ENCODE assay signal across 21 mouse cellular contexts in the genomic region with DNA sequence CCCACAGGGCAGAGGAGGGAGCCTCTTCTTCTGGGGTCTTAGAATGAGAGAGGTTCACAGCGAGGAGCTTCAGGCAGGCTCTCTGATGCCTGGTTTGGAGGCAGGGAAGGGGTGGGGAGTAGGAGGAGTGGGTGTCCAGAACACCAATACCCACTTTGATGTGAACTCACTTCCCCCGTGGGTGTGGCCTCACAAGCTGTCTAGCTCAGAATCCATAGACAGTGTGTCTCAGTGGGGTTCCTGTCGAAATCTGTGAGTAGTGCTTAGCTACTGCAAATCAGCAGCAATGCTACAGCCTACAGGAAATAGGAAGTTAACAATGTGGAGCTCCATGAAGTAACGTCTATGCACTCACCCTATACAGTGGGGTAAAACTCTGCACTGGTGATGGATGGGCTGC.
"Had no signal": no experiment of that assay in that cellular context is flagged by ENCODE, and none has a peak within 500 bp of the region (broad histone marks: within the 10 kb centered on the region; RNA-seq: fewer than 3 reads in every experiment).

No protein-coding gene starts in this region.

- H3K9ac ChIP-seq: intestine, embryonic 15.5 days; limb, embryonic 13.5 days; liver, embryonic 12.5 days; liver, embryonic 15.5 days; lung, embryonic 15.5 days; midbrain, embryonic 12.5 days; midbrain, embryonic 15.5 days; neural tube, embryonic 12.5 days; neural tube, embryonic 15.5 days; stomach, embryonic 15.5 days had no signal

- H3K9me3 ChIP-seq: intestine, embryonic 15.5 days; limb, embryonic 13.5 days; liver, embryonic 15.5 days; lung, embryonic 15.5 days; midbrain, embryonic 12.5 days; midbrain, embryonic 15.5 days; neural tube, embryonic 12.5 days; neural tube, embryonic 15.5 days; stomach, embryonic 15.5 days had no signal

- DNase-seq: kidney, adult 18-20 months; kidney, adult 9 months; kidney, postnatal 14 days; kidney, postnatal 4 days; left cerebral cortex, postnatal 4 days; liver; retina, postnatal 1 day; right cerebral cortex, postnatal 25 days; spleen, adult 18-20 months; thymus, postnatal 25 days had no signal

- H3K4me1 ChIP-seq: liver, embryonic 12.5 days; liver, embryonic 15.5 days; midbrain, embryonic 12.5 days; neural tube, embryonic 12.5 days; neural tube, embryonic 15.5 days; stomach, embryonic 15.5 days had no signal

- H3K4me3 ChIP-seq: intestine, embryonic 15.5 days; limb, embryonic 13.5 days; liver, embryonic 12.5 days; liver, embryonic 15.5 days; lung, embryonic 15.5 days; midbrain, embryonic 12.5 days; midbrain, embryonic 15.5 days; neural tube, embryonic 12.5 days; neural tube, embryonic 15.5 days; stomach, embryonic 15.5 days had no signal

- ATAC-seq: intestine, embryonic 15.5 days; liver, embryonic 12.5 days; midbrain, embryonic 15.5 days had no signal

- H3K36me3 ChIP-seq: intestine, embryonic 15.5 days; limb, embryonic 13.5 days; liver, embryonic 12.5 days; liver, embryonic 15.5 days; lung, embryonic 15.5 days; midbrain, embryonic 12.5 days; midbrain, embryonic 15.5 days; neural tube, embryonic 12.5 days; neural tube, embryonic 15.5 days; stomach, embryonic 15.5 days had no signal

- H3K27ac ChIP-seq: intestine, embryonic 15.5 days; limb, embryonic 13.5 days; liver, embryonic 12.5 days; liver, embryonic 15.5 days; lung, embryonic 15.5 days; macrophage; midbrain, embryonic 12.5 days; midbrain, embryonic 15.5 days; neural tube, embryonic 12.5 days; neural tube, embryonic 15.5 days; stomach, embryonic 15.5 days had no signal

- H3K4me2 ChIP-seq: intestine, embryonic 15.5 days; limb, embryonic 13.5 days; liver, embryonic 12.5 days; liver, embryonic 15.5 days; lung, embryonic 15.5 days; midbrain, embryonic 12.5 days; midbrain, embryonic 15.5 days; neural tube, embryonic 12.5 days; neural tube, embryonic 15.5 days; stomach, embryonic 15.5 days had no signal

- H3K27me3 ChIP-seq: intestine, embryonic 15.5 days; limb, embryonic 13.5 days; liver, embryonic 12.5 days; liver, embryonic 15.5 days; lung, embryonic 15.5 days; midbrain, embryonic 12.5 days; midbrain, embryonic 15.5 days; neural tube, embryonic 12.5 days; neural tube, embryonic 15.5 days; stomach, embryonic 15.5 days had no signal
